In the genomic region with DNA sequence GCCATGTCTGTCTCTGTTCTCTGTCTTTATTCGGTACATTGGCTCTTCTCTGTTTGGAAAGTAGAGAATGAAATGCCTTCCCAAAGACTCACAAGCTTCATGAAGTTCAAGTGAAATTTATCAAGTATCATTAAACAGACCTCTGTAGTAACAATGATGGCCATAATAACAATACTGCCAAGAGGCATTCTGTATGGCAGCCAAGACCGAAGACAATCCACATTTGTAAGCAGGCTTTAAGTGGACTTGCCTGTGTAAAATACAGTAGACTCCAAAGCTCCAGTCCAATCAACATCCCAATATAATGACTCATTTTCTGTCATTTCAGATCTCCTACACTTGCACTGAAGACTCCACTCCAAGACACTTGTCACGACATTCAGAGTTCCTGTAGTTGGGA, we compare ENCODE assay signal across 23 mouse cellular contexts. TPM values are rescaled to one million over a fixed set of nuclear protein-coding genes. Genes with fewer than 3 reads are reported as not detected.
DNase-seq lines count a peak whose midpoint lies in the region; ATAC-seq lines count a peak whose summit lies in the region.
"Had no signal": no experiment of that assay in that cellular context is flagged by ENCODE, and none has a peak within 500 bp of the region (broad histone marks: within the 10 kb centered on the region; RNA-seq: fewer than 3 reads in every experiment).

No protein-coding gene starts in this region.

- H3K9me3 ChIP-seq in embryonic facial prominence, embryonic 10.5 days = no peaks in the 10 kb centered on the region
- no peaks in the 10 kb centered on the region for H3K9me3 ChIP-seq in hindbrain, embryonic 11.5 days (ENCODE audit: control insufficient read depth, low read length)
- H3K9me3 ChIP-seq: G1E had no signal

- H3K27me3 ChIP-seq in embryonic facial prominence, embryonic 10.5 days (replicated peaks; ENCODE audit: low read depth, poor library complexity, severe bottlenecking) = no peaks in the 10 kb centered on the region
- H3K27me3 ChIP-seq in hindbrain, embryonic 11.5 days (ENCODE audit: control insufficient read depth, insufficient read depth, low read length) = no peaks in the 10 kb centered on the region
- H3K27me3 ChIP-seq: CH12.LX, Patski had no signal

- 0 out of 2 replicates have a peak, but pooled peaks have one; percentile 14 for ATAC-seq in frontal cortex, adult (ENCODE audit: low TSS enrichment)
- ATAC-seq in hindbrain, embryonic 11.5 days (ENCODE audit: low FRiP score) = no peak
- ATAC-seq: activated CD4-positive, CD25-positive, alpha-beta regulatory T cell, adult 4 months; CD4-positive, CD25-positive, alpha-beta regulatory T cell, adult 4 months had no signal

- 0 out of 2 replicates have a peak, but pooled peaks cover 3% of the 10 kb centered on the region for H3K4me1 ChIP-seq in embryonic facial prominence, embryonic 10.5 days
- no peaks in the 10 kb centered on the region for H3K4me1 ChIP-seq in hindbrain, embryonic 11.5 days (replicated peaks; ENCODE audit: control insufficient read depth, insufficient read depth, low read length)

- no peaks in the 10 kb centered on the region for H3K36me3 ChIP-seq in embryonic facial prominence, embryonic 10.5 days (replicated peaks)
- no peaks in the 10 kb centered on the region for H3K36me3 ChIP-seq in hindbrain, embryonic 11.5 days (ENCODE audit: control insufficient read depth, insufficient read depth, low read length)
- H3K36me3 ChIP-seq: G1E had no signal

- H3K4me2 ChIP-seq in hindbrain, embryonic 11.5 days (replicated peaks; ENCODE audit: low read depth, low read length) = no peak overlapping the region

- 90% methylated on average over 3 of the region's 3 CpGs for WGBS in embryonic facial prominence, embryonic 10.5 days
- WGBS in hindbrain, embryonic 11.5 days = 92% methylated on average over 3 of the region's 3 CpGs

- no peak overlapping the region for H3K4me3 ChIP-seq in embryonic facial prominence, embryonic 10.5 days
- no peak overlapping the region for H3K4me3 ChIP-seq in hindbrain, embryonic 11.5 days (ENCODE audit: low read depth, low read length)

- no peak for DNase-seq in frontal cortex, adult 2 months (ENCODE audit: extremely low spot score in 1 of 2, low spot score in 1 of 2)
- peak; percentile 4 for DNase-seq in 3T3-L1 (ENCODE audit: low read depth, low spot score)
- peak; percentile 91 for DNase-seq in Muller cell, postnatal 12 days (ENCODE audit: inconsistent ontology term)
- no peak for DNase-seq in embryonic facial prominence, embryonic 10.5 days (ENCODE audit: low spot score)
- no peak for DNase-seq in hindbrain, embryonic 11.5 days (ENCODE audit: low spot score)
- DNase-seq: adrenal gland, adult 2 months; adrenal gland, adult 8-10 months; adrenal gland, postnatal 10 days; adrenal gland, postnatal 14 days; adrenal gland, postnatal 25 days; adrenal gland, postnatal 36 days; B cell, adult 2 months; cerebellum, adult 11 months; cerebellum, adult 11-12 months; cerebellum, adult 18-20 months; cerebellum, adult 2 months; cerebellum, adult 8-10 months had no signal

- no peak overlapping the region for H3K9ac ChIP-seq in hindbrain, embryonic 11.5 days (ENCODE audit: low read depth, low read length)

- H3K27ac ChIP-seq in embryonic facial prominence, embryonic 10.5 days (replicated peaks) = no peak overlapping the region
- no peak overlapping the region for H3K27ac ChIP-seq in hindbrain, embryonic 11.5 days (ENCODE audit: low read depth, low read length)

RNA-seq across cellular contexts. Expression of gene Cobl, which starts 16.7 kb away (rescaled TPM):
- polyA plus RNA-seq in frontal cortex, adult 2 months (2012; rRNA removed) = 33.1 and 36.6 TPM in 2 replicates
- polyA plus RNA-seq in embryonic facial prominence, embryonic 10.5 days (2016; fragmentation: Nextera tagmentation; extraction: Ambion mirVana) = 2.1 and 3.4 TPM in 2 replicates
- 3.3 and 3.7 TPM in 2 replicates for polyA plus RNA-seq in hindbrain, embryonic 11.5 days (2014; fragmentation: Nextera tagmentation; extraction: Ambion mirVana)
- polyA plus RNA-seq: activated CD4-positive, CD25-positive, alpha-beta regulatory T cell, adult 4 months; G1E had no signal

Comparison
In these comparisons a context has a peak if more than half of its experiments do, and no peak if none do; other contexts are left out.
1. DNase-seq: peak in 3T3-L1 (single experiment) and Muller cell, postnatal 12 days (single experiment); none in frontal cortex, adult 2 months (0 of 2), embryonic facial prominence, embryonic 10.5 days (single experiment) and hindbrain, embryonic 11.5 days (single experiment).